Mouse (Mus musculus): Measurements from ENCODE around the gene Capzb. TPM values are rescaled to one million over a fixed set of nuclear protein-coding genes. Genes with fewer than 3 reads are reported as not detected.

The Capzb gene
- polyA plus RNA-seq, 1 experiment from 2014 or later, result 301 TPM

GRCm38 (mm10) chr4:139298671-139299366 is 106.1 kb downstream of the Capzb start:
- ATAC-seq (ENCODE audit: insufficient number of reproducible peaks, insufficient read depth, low FRiP score, low read depth), result no peak
- WGBS, result 84% methylated on average over 12 of the region's 12 CpGs
- H3K4me3 ChIP-seq (ENCODE audit: control insufficient read depth in 1 of 2, insufficient read depth in 1 of 2, low read depth in 1 of 2, low read length in 2 of 2), result no peak overlapping the region
- H3K9ac ChIP-seq (ENCODE audit: low read length), result no peak overlapping the region
- H3K27me3 ChIP-seq (ENCODE audit: control insufficient read depth, insufficient read depth, low read length), result no peaks in the 10 kb centered on the region
- H3K4me1 ChIP-seq (ENCODE audit: control insufficient read depth in 2 of 2, insufficient read depth in 2 of 2, low read length in 2 of 2), result no peaks in the 10 kb centered on the region
- no peak overlapping the region for H3K4me2 ChIP-seq (ENCODE audit: low read length)
- peaks cover 25% of the 10 kb centered on the region for H3K36me3 ChIP-seq (ENCODE audit: control insufficient read depth, insufficient read depth, low read length)
- H3K9me3 ChIP-seq (ENCODE audit: control insufficient read depth, low read length), result no peaks in the 10 kb centered on the region
- H3K27ac ChIP-seq (replicated peaks in 1 of 2; ENCODE audit: control insufficient read depth in 1 of 2, insufficient read depth in 1 of 2, low read depth in 2 of 2, low read length in 2 of 2), result no peak overlapping the region

- Histone ChIP-seq H3K9me3 (ENCODE audit: control insufficient read depth, low read length) (no peaks in the 10 kb centered on the region), H3K9ac (ENCODE audit: low read length) (no peak overlapping the region), H3K27me3 (ENCODE audit: control insufficient read depth, insufficient read depth, low read length) (no peaks in the 10 kb centered on the region), H3K4me2 (ENCODE audit: low read length) (no peak overlapping the region), H3K4me3 (ENCODE audit: control insufficient read depth in 1 of 2, insufficient read depth in 1 of 2, low read depth in 1 of 2, low read length in 2 of 2) (no peak overlapping the region), H3K36me3 (ENCODE audit: control insufficient read depth, insufficient read depth, low read length) (peaks cover 28% of the 10 kb centered on the region), H3K4me1 (ENCODE audit: control insufficient read depth in 2 of 2, insufficient read depth in 2 of 2, low read length in 2 of 2) (no peaks in the 10 kb centered on the region), H3K27ac (replicated peaks in 1 of 2; ENCODE audit: control insufficient read depth in 1 of 2, insufficient read depth in 1 of 2, low read depth in 2 of 2, low read length in 2 of 2) (no peak overlapping the region)
- WGBS, result 93% methylated on average over 8 of the region's 8 CpGs
- ATAC-seq (ENCODE audit: insufficient number of reproducible peaks, insufficient read depth, low FRiP score, low read depth), result no peak
These were observed 109.1 kb downstream of the Capzb start for GRCm38 (mm10) chr4:139301780-139302179.

GRCm38 (mm10) chr4:139302241-139302640 is 109.5 kb downstream of the Capzb start:
- H3K27me3 ChIP-seq (ENCODE audit: control insufficient read depth, insufficient read depth, low read length), result no peaks in the 10 kb centered on the region
- no peaks in the 10 kb centered on the region for H3K4me1 ChIP-seq (ENCODE audit: control insufficient read depth in 2 of 2, insufficient read depth in 2 of 2, low read length in 2 of 2)
- no peak overlapping the region for H3K4me3 ChIP-seq (ENCODE audit: control insufficient read depth in 1 of 2, insufficient read depth in 1 of 2, low read depth in 1 of 2, low read length in 2 of 2)
- no peaks in the 10 kb centered on the region for H3K9me3 ChIP-seq (ENCODE audit: control insufficient read depth, low read length)
- 59% methylated on average over 5 of the region's 5 CpGs for WGBS
- H3K36me3 ChIP-seq (ENCODE audit: control insufficient read depth, insufficient read depth, low read length), result peaks cover 28% of the 10 kb centered on the region
- H3K9ac ChIP-seq (ENCODE audit: low read length), result no peak overlapping the region
- ATAC-seq (ENCODE audit: insufficient number of reproducible peaks, insufficient read depth, low FRiP score, low read depth), result no peak
- no peak overlapping the region for H3K27ac ChIP-seq (replicated peaks in 1 of 2; ENCODE audit: control insufficient read depth in 1 of 2, insufficient read depth in 1 of 2, low read depth in 2 of 2, low read length in 2 of 2)
- no peak overlapping the region for H3K4me2 ChIP-seq (ENCODE audit: low read length)

- ATAC-seq (ENCODE audit: insufficient number of reproducible peaks, insufficient read depth, low FRiP score, low read depth), result no peak
- Histone ChIP-seq H3K27ac (replicated peaks in 1 of 2; ENCODE audit: control insufficient read depth in 1 of 2, insufficient read depth in 1 of 2, low read depth in 2 of 2, low read length in 2 of 2) (no peak overlapping the region), H3K9ac (ENCODE audit: low read length) (no peak overlapping the region), H3K4me1 (ENCODE audit: control insufficient read depth in 2 of 2, insufficient read depth in 2 of 2, low read length in 2 of 2) (peaks cover 5 to 6% of the 10 kb centered on the region in 2 experiments; a peak in 3 of 4 replicates), H3K27me3 (ENCODE audit: control insufficient read depth, insufficient read depth, low read length) (no peaks in the 10 kb centered on the region), H3K4me2 (ENCODE audit: low read length) (no peak overlapping the region), H3K36me3 (ENCODE audit: control insufficient read depth, insufficient read depth, low read length) (peaks cover 18% of the 10 kb centered on the region; the same call in 1 of the 2 replicates), H3K9me3 (ENCODE audit: control insufficient read depth, low read length) (no peaks in the 10 kb centered on the region), H3K4me3 (ENCODE audit: control insufficient read depth in 1 of 2, insufficient read depth in 1 of 2, low read depth in 1 of 2, low read length in 2 of 2) (no peak overlapping the region)
- WGBS, result 86% methylated on average over 3 of the region's 3 CpGs
These were observed 112.8 kb downstream of the Capzb start for GRCm38 (mm10) chr4:139305521-139305920.

GRCm38 (mm10) chr4:139307916-139308315 is 115.2 kb downstream of the Capzb start:
- Histone ChIP-seq H3K4me3 (ENCODE audit: control insufficient read depth in 1 of 2, insufficient read depth in 1 of 2, low read depth in 1 of 2, low read length in 2 of 2) (no peak overlapping the region), H3K9ac (ENCODE audit: low read length) (no peak overlapping the region), H3K27me3 (ENCODE audit: control insufficient read depth, insufficient read depth, low read length) (no peaks in the 10 kb centered on the region), H3K4me2 (ENCODE audit: low read length) (no peak overlapping the region), H3K9me3 (ENCODE audit: control insufficient read depth, low read length) (no peaks in the 10 kb centered on the region), H3K27ac (replicated peaks in 1 of 2; ENCODE audit: control insufficient read depth in 1 of 2, insufficient read depth in 1 of 2, low read depth in 2 of 2, low read length in 2 of 2) (no peak overlapping the region), H3K4me1 (ENCODE audit: control insufficient read depth in 2 of 2, insufficient read depth in 2 of 2, low read length in 2 of 2) (peaks cover 8 to 16% of the 10 kb centered on the region in 2 experiments), H3K36me3 (ENCODE audit: control insufficient read depth, insufficient read depth, low read length) (0 out of 2 replicates have a peak, but pooled peaks cover 3% of the 10 kb centered on the region)
- WGBS, result 77% methylated on average over 5 of the region's 5 CpGs
- no peak for ATAC-seq (ENCODE audit: insufficient number of reproducible peaks, insufficient read depth, low FRiP score, low read depth)

- 24% methylated on average over 6 of the region's 6 CpGs for WGBS
- Histone ChIP-seq H3K27me3 (ENCODE audit: control insufficient read depth, insufficient read depth, low read length) (no peaks in the 10 kb centered on the region), H3K9me3 (ENCODE audit: control insufficient read depth, low read length) (no peaks in the 10 kb centered on the region), H3K4me3 (ENCODE audit: control insufficient read depth in 1 of 2, insufficient read depth in 1 of 2, low read depth in 1 of 2, low read length in 2 of 2) (peak overlapping the region; percentile 77 to 89), H3K27ac (replicated peaks in 1 of 2; ENCODE audit: control insufficient read depth in 1 of 2, insufficient read depth in 1 of 2, low read depth in 2 of 2, low read length in 2 of 2) (no peak overlapping the region), H3K9ac (ENCODE audit: low read length) (peak overlapping the region; percentile 93), H3K4me2 (ENCODE audit: low read length) (peak overlapping the region; percentile 99), H3K36me3 (ENCODE audit: control insufficient read depth, insufficient read depth, low read length) (peaks cover 11% of the 10 kb centered on the region), H3K4me1 (ENCODE audit: control insufficient read depth in 2 of 2, insufficient read depth in 2 of 2, low read length in 2 of 2) (peaks cover 8 to 16% of the 10 kb centered on the region in 2 experiments)
- no peak for ATAC-seq (ENCODE audit: insufficient number of reproducible peaks, insufficient read depth, low FRiP score, low read depth)
These were observed 117.0 kb downstream of the Capzb start for GRCm38 (mm10) chr4:139309651-139310050.

- Histone ChIP-seq H3K9me3 (ENCODE audit: control insufficient read depth, low read length) (no peaks in the 10 kb centered on the region), H3K36me3 (ENCODE audit: control insufficient read depth, insufficient read depth, low read length) (peaks cover 18% of the 10 kb centered on the region), H3K27ac (replicated peaks in 1 of 2; ENCODE audit: control insufficient read depth in 1 of 2, insufficient read depth in 1 of 2, low read depth in 2 of 2, low read length in 2 of 2) (peak within 1 kb of the TSS; percentile 26 to 59; a peak in 3 of 4 replicates), H3K4me3 (ENCODE audit: control insufficient read depth in 1 of 2, insufficient read depth in 1 of 2, low read depth in 1 of 2, low read length in 2 of 2) (peak within 1 kb of the TSS; percentile 77 to 89), H3K27me3 (ENCODE audit: control insufficient read depth, insufficient read depth, low read length) (no peaks in the 10 kb centered on the region), H3K4me2 (ENCODE audit: low read length) (peak within 1 kb of the TSS; percentile 99), H3K4me1 (ENCODE audit: control insufficient read depth in 2 of 2, insufficient read depth in 2 of 2, low read length in 2 of 2) (peaks cover 8 to 16% of the 10 kb centered on the region in 2 experiments), H3K9ac (ENCODE audit: low read length) (peak within 1 kb of the TSS; percentile 93)
- under 1% methylated on average over 62 of the region's 63 CpGs for WGBS
- peak; percentile 86 for ATAC-seq (ENCODE audit: insufficient number of reproducible peaks, insufficient read depth, low FRiP score, low read depth)
These were observed 117.6 kb downstream of the Capzb start, which contains the start of the genes Pqlc2 and Akr7a5 for GRCm38 (mm10) chr4:139310171-139310898. Gene Pqlc2, minus strand, starts transcription at chr4:139310708. Gene Akr7a5, plus strand, starts transcription at chr4:139310744.

All from heart, embryonic 14.5 days (tissue).